8 mouse cellular contexts compared by ENCODE assay signal in genomic region chr10:80018739-80019297, GRCm38 (mm10). TPM values are rescaled to one million over a fixed set of nuclear protein-coding genes. Genes with fewer than 3 reads are reported as not detected.
DNase-seq lines count a peak whose midpoint lies in the region; ATAC-seq and TF ChIP-seq lines count a peak whose summit lies in the region.

No protein-coding gene starts in this region.

- peak overlapping the region; percentile 75 for H3K27ac ChIP-seq in liver, adult 2 months (replicated peaks; ENCODE audit: insufficient read depth, low read depth, low read length)
- H3K27ac ChIP-seq in neural tube, embryonic 11.5 days (ENCODE audit: low read depth, low read length), result no peak overlapping the region
- H3K27ac ChIP-seq in left cerebral cortex, adult 2 months, result no peak overlapping the region

- 16% methylated on average over 15 of the region's 15 CpGs for WGBS in liver, adult 2 months
- WGBS in neural tube, embryonic 11.5 days, result 12% methylated on average over 12 of the region's 15 CpGs

- peak overlapping the region; percentile 15; the same call in 1 of the 2 replicates for H3K4me2 ChIP-seq in neural tube, embryonic 11.5 days (ENCODE audit: low read depth)

- DNase-seq in spleen, adult 12 weeks (ENCODE audit: low spot score), result peak; percentile 34
- no peak for DNase-seq in spleen, postnatal 14 days (ENCODE audit: low spot score in 2 of 2)
- DNase-seq in heart, adult 9 months (ENCODE audit: low spot score in 2 of 2), result peak; percentile 59 to 70
- DNase-seq in liver, adult 2 months (ENCODE audit: extremely low read depth, low read depth, low spot score), result no peak
- DNase-seq in neural tube, embryonic 11.5 days (ENCODE audit: low spot score), result no peak
- DNase-seq in frontal cortex, postnatal 25 days (ENCODE audit: low spot score in 2 of 2), result no peak
- DNase-seq in left cerebral cortex, adult 2 months (ENCODE audit: extremely low spot score in 1 of 2, low spot score in 2 of 2), result no peak
- no peak for DNase-seq in frontal cortex, postnatal 14 days (ENCODE audit: low spot score in 2 of 2)

- no peak for ATAC-seq in neural tube, embryonic 11.5 days (ENCODE audit: insufficient read depth, low FRiP score, low TSS enrichment)

- no peaks in the 10 kb centered on the region for H3K27me3 ChIP-seq in liver, adult 2 months (ENCODE audit: control insufficient read depth, insufficient read depth, low read length)
- H3K27me3 ChIP-seq in neural tube, embryonic 11.5 days (ENCODE audit: control insufficient read depth, insufficient read depth, low read length), result peaks cover 28% of the 10 kb centered on the region

- no peaks in the 10 kb centered on the region for H3K9me3 ChIP-seq in neural tube, embryonic 11.5 days (ENCODE audit: control insufficient read depth, low read length)

- TF ChIP-seq POLR2A in liver, adult 2 months (IDR thresholded peaks at IDR 0.05; ENCODE audit: extremely low read depth, insufficient read depth, low read length), result no peak

- H3K9ac ChIP-seq in liver, adult 2 months (ENCODE audit: low read depth, low read length), result peak overlapping the region; percentile 55
- H3K9ac ChIP-seq in neural tube, embryonic 11.5 days (ENCODE audit: low read length), result peak overlapping the region; percentile 14; the same call in 1 of the 2 replicates

- no peaks in the 10 kb centered on the region for H3K79me2 ChIP-seq in liver, adult 2 months (ENCODE audit: control insufficient read depth, insufficient read depth, low read length)

- TF ChIP-seq CTCF in liver, adult 2 months (IDR thresholded peaks at IDR 0.05; ENCODE audit: low read depth, low read length), result no peak
- TF ChIP-seq CTCF in left cerebral cortex, adult 2 months (IDR thresholded peaks at IDR 0.05), result no peak; the same call in 1 of the 2 replicates

- peak overlapping the region; percentile 34; the same call in 1 of the 2 replicates for H3K4me3 ChIP-seq in liver, adult 2 months (ENCODE audit: insufficient read depth, low read depth, low read length)
- H3K4me3 ChIP-seq in neural tube, embryonic 11.5 days (ENCODE audit: low read depth, low read length), result no peak overlapping the region
- no peak overlapping the region for H3K4me3 ChIP-seq in left cerebral cortex, adult 2 months

- intact Hi-C loops in left cerebral cortex, adult 2 months (cut with DNase I), result no loop called here

- no peaks in the 10 kb centered on the region for H3K4me1 ChIP-seq in liver, adult 2 months (ENCODE audit: control insufficient read depth, insufficient read depth, low read length)
- H3K4me1 ChIP-seq in neural tube, embryonic 11.5 days (ENCODE audit: control insufficient read depth, insufficient read depth, low read length), result peaks cover 3% of the 10 kb centered on the region; the same call in 1 of the 2 replicates

- no peaks in the 10 kb centered on the region for H3K36me3 ChIP-seq in liver, adult 2 months (ENCODE audit: control insufficient read depth, insufficient read depth, low read length)
- H3K36me3 ChIP-seq in neural tube, embryonic 11.5 days (ENCODE audit: control insufficient read depth, insufficient read depth, low read length), result no peaks in the 10 kb centered on the region

RNA-seq across cellular contexts. Expression of gene Arhgap45, which starts 2.4 kb away (rescaled TPM):
- 4.5 and 4.6 TPM in 2 replicates for total RNA-seq in liver, adult 2 months (2014; rRNA removed)
- 7.7 and 10.9 TPM in 2 replicates for polyA plus RNA-seq in liver, adult 2 months (2012; rRNA removed)
- polyA plus RNA-seq in neural tube, embryonic 11.5 days (2014; fragmentation: Nextera tagmentation; extraction: Ambion mirVana), result 4.6 and 4.9 TPM in 2 replicates
- 1 to 10 TPM; 3.5 TPM for total RNA-seq in left cerebral cortex, adult 2 months (2021)

RNA-seq across cellular contexts. Expression of gene Polr2e, which starts 20.8 kb away (rescaled TPM):
- 26.4 and 39.1 TPM in 2 replicates for total RNA-seq in liver, adult 2 months (2014; rRNA removed)
- polyA plus RNA-seq in liver, adult 2 months (2012; rRNA removed), result 71.1 and 74.6 TPM in 2 replicates
- polyA plus RNA-seq in neural tube, embryonic 11.5 days (2014; fragmentation: Nextera tagmentation; extraction: Ambion mirVana), result 222 and 234 TPM in 2 replicates
- 10 to 100 TPM; 73.0 to 76.0 TPM for total RNA-seq in left cerebral cortex, adult 2 months (2021)

RNA-seq across cellular contexts. Expression of gene Abca7, which starts 22.5 kb away (rescaled TPM):
- total RNA-seq in liver, adult 2 months (2014; rRNA removed), result 1.4 and 1.9 TPM in 2 replicates
- 3.2 and 3.4 TPM in 2 replicates for polyA plus RNA-seq in liver, adult 2 months (2012; rRNA removed)
- 4.3 and 7.0 TPM in 2 replicates for polyA plus RNA-seq in neural tube, embryonic 11.5 days (2014; fragmentation: Nextera tagmentation; extraction: Ambion mirVana)
- 10 to 100 TPM; 13.5 to 13.8 TPM for total RNA-seq in left cerebral cortex, adult 2 months (2021)

RNA-seq across cellular contexts. Expression of gene Gpx4, which starts 28.1 kb away (rescaled TPM):
- total RNA-seq in liver, adult 2 months (2014; rRNA removed), result 712 and 752 TPM in 2 replicates
- 535 and 559 TPM in 2 replicates for polyA plus RNA-seq in liver, adult 2 months (2012; rRNA removed)
- 540 and 570 TPM in 2 replicates for polyA plus RNA-seq in neural tube, embryonic 11.5 days (2014; fragmentation: Nextera tagmentation; extraction: Ambion mirVana)
- total RNA-seq in left cerebral cortex, adult 2 months (2021), result 100 to 1,000 TPM; 494 to 526 TPM

RNA-seq across cellular contexts. Expression of gene Cnn2, which starts 30.4 kb away (rescaled TPM):
- total RNA-seq in liver, adult 2 months (2014; rRNA removed), result 5.2 and 6.4 TPM in 2 replicates
- polyA plus RNA-seq in liver, adult 2 months (2012; rRNA removed), result 6.9 and 9.8 TPM in 2 replicates
- 167 and 187 TPM in 2 replicates for polyA plus RNA-seq in neural tube, embryonic 11.5 days (2014; fragmentation: Nextera tagmentation; extraction: Ambion mirVana)
- 1 to 10 TPM; 5.6 to 8.0 TPM for total RNA-seq in left cerebral cortex, adult 2 months (2021)

Comparison
In these comparisons a context has a peak if more than half of its experiments do, and no peak if none do; other contexts are left out.
1. DNase-seq: peak in spleen, adult 12 weeks (single experiment) and heart, adult 9 months (2 of 2); none in spleen, postnatal 14 days (0 of 2), liver, adult 2 months (single experiment), neural tube, embryonic 11.5 days (single experiment), frontal cortex, postnatal 25 days (0 of 2), left cerebral cortex, adult 2 months (0 of 2) and frontal cortex, postnatal 14 days (0 of 2).